ENCODE assay signal across 27 mouse cellular contexts in genomic region chr1:184118586-184118985, GRCm38 (mm10).
A peak's percentile ranks its signal among the peaks of the same experiment; 100 is the strongest.
DNase-seq lines count a peak whose midpoint lies in the region; ATAC-seq and TF ChIP-seq lines count a peak whose summit lies in the region.
"Had no signal": no experiment of that assay in that cellular context is flagged by ENCODE, and none has a peak within 500 bp of the region (broad histone marks: within the 10 kb centered on the region; RNA-seq: fewer than 3 reads in every experiment).

No protein-coding gene starts in this region.

- TF ChIP-seq EP300 in heart, postnatal 0 days (IDR thresholded peaks at IDR 0.05; ENCODE audit: low read depth), result no peak

- H3K9me3 ChIP-seq in heart, postnatal 0 days (replicated peaks; ENCODE audit: control insufficient read depth, low read length), result no peaks in the 10 kb centered on the region
- H3K9me3 ChIP-seq in hindbrain, embryonic 11.5 days (ENCODE audit: control insufficient read depth, low read length), result no peaks in the 10 kb centered on the region
- H3K9me3 ChIP-seq: forebrain, embryonic 10.5 days; forebrain, embryonic 13.5 days; hindbrain, embryonic 13.5 days had no signal

- H3K4me2 ChIP-seq in heart, postnatal 0 days (ENCODE audit: low read depth, low read length), result no peak overlapping the region
- H3K4me2 ChIP-seq in hindbrain, embryonic 11.5 days (replicated peaks; ENCODE audit: low read depth, low read length), result no peak overlapping the region
- H3K4me2 ChIP-seq: forebrain, embryonic 13.5 days; heart, embryonic 11.5 days; hindbrain, embryonic 13.5 days had no signal

- H3K4me1 ChIP-seq in heart, postnatal 0 days (ENCODE audit: control insufficient read depth, insufficient read depth), result no peaks in the 10 kb centered on the region
- H3K4me1 ChIP-seq in hindbrain, embryonic 11.5 days (replicated peaks; ENCODE audit: control insufficient read depth, insufficient read depth, low read length), result no peaks in the 10 kb centered on the region
- H3K4me1 ChIP-seq: forebrain, embryonic 10.5 days; forebrain, embryonic 13.5 days; hindbrain, embryonic 13.5 days had no signal

- H3K36me3 ChIP-seq in heart, postnatal 0 days (replicated peaks; ENCODE audit: control insufficient read depth, insufficient read depth, low read length), result no peaks in the 10 kb centered on the region
- no peaks in the 10 kb centered on the region for H3K36me3 ChIP-seq in hindbrain, embryonic 11.5 days (ENCODE audit: control insufficient read depth, insufficient read depth, low read length)
- H3K36me3 ChIP-seq: forebrain, embryonic 10.5 days; G1E; hindbrain, embryonic 13.5 days had no signal

- peak overlapping the region; percentile 36; the same call in 1 of the 2 replicates for H3K27ac ChIP-seq in heart, postnatal 0 days (ENCODE audit: low read depth)
- H3K27ac ChIP-seq in hindbrain, embryonic 11.5 days (ENCODE audit: low read depth, low read length), result no peak overlapping the region
- H3K27ac ChIP-seq: forebrain, embryonic 10.5 days; forebrain, embryonic 13.5 days; hindbrain, embryonic 13.5 days had no signal

- no peak overlapping the region for H3K9ac ChIP-seq in heart, postnatal 0 days (replicated peaks; ENCODE audit: low read depth, low read length)
- no peak overlapping the region for H3K9ac ChIP-seq in hindbrain, embryonic 11.5 days (ENCODE audit: low read depth, low read length)
- H3K9ac ChIP-seq: forebrain, embryonic 13.5 days; hindbrain, embryonic 13.5 days had no signal

- no peak for DNase-seq in heart, postnatal 0 days (ENCODE audit: low spot score)
- no peak for DNase-seq in heart, postnatal 4 days
- peak; percentile 32 for DNase-seq in CD4-positive helper T cell, adult 2 months (ENCODE audit: low read depth, low spot score)
- DNase-seq in testis, postnatal 10 days (ENCODE audit: low spot score), result no peak
- DNase-seq in hindbrain, embryonic 11.5 days (ENCODE audit: low spot score), result no peak
- DNase-seq: adrenal gland, adult 8-10 months; adrenal gland, postnatal 25 days; B cell, adult 2 months; cerebellum, adult 11-12 months; cerebellum, adult 8-10 months; cerebellum, postnatal 10 days; cerebellum, postnatal 36 days; gastrocnemius, postnatal 10 days; gastrocnemius, postnatal 36 days; heart, postnatal 14 days had no signal

- no peaks in the 10 kb centered on the region for H3K27me3 ChIP-seq in heart, postnatal 0 days (ENCODE audit: control insufficient read depth, insufficient read depth, low read length)
- H3K27me3 ChIP-seq in hindbrain, embryonic 11.5 days (ENCODE audit: control insufficient read depth, insufficient read depth, low read length), result no peaks in the 10 kb centered on the region
- H3K27me3 ChIP-seq: CH12.LX; forebrain, embryonic 13.5 days; hindbrain, embryonic 13.5 days; Patski had no signal

- no peak for ATAC-seq in heart, postnatal 0 days (ENCODE audit: insufficient read depth, low read depth)
- peak; percentile 43 for ATAC-seq in CD4-positive, CD25-positive, alpha-beta regulatory T cell, adult 4 months
- peak; percentile 22 for ATAC-seq in inflammation-experienced regulatory T-cells, adult 6 months
- ATAC-seq in hindbrain, embryonic 11.5 days (ENCODE audit: low FRiP score), result no peak
- ATAC-seq: forebrain, embryonic 13.5 days; forebrain, embryonic 16.5 days; hindbrain, embryonic 16.5 days; intestine, postnatal 0 days; Patski had no signal

- H3K4me3 ChIP-seq in heart, postnatal 0 days (ENCODE audit: low read depth, low read length), result no peak overlapping the region
- H3K4me3 ChIP-seq in hindbrain, embryonic 11.5 days (ENCODE audit: low read depth, low read length), result no peak overlapping the region
- H3K4me3 ChIP-seq: forebrain, embryonic 10.5 days; forebrain, embryonic 13.5 days; hindbrain, embryonic 13.5 days had no signal

- WGBS in heart, postnatal 0 days, result 63% methylated on average over 1 of the region's 1 CpGs
- WGBS in hindbrain, embryonic 11.5 days, result 76% methylated on average over 1 of the region's 1 CpGs

- no peak for TF ChIP-seq CTCF in heart, postnatal 0 days (IDR thresholded peaks at IDR 0.05; ENCODE audit: low read depth)

Comparison
In these comparisons a context has a peak if more than half of its experiments do, and no peak if none do; other contexts are left out.
1. ATAC-seq: peak in CD4-positive, CD25-positive, alpha-beta regulatory T cell, adult 4 months (single experiment) and inflammation-experienced regulatory T-cells, adult 6 months (single experiment); none in heart, postnatal 0 days (single experiment) and hindbrain, embryonic 11.5 days (single experiment).